Mouse (Mus musculus) adrenal gland, postnatal 14 days (tissue): ENCODE measurements around the gene Smoc1. TPM values are rescaled to one million over a fixed set of nuclear protein-coding genes. Genes with fewer than 3 reads are reported as not detected.

Experiments used
- DNase-seq: peaks from one replicate; pipeline ENCODE4 v3.0.0; 2021; ENCODE audit warnings: mixed read lengths
- microRNA-seq, 2 experiments: library from miRNA; unstranded; fragments of <30 nt; microRNA quantifications; one replicate each; pipeline ENCODE4 v1.2.0; 2021
- total RNA-seq: library from RNA; stranded (reverse); gene quantifications from 2 replicates; pipeline ENCODE4 v1.2.3, GENCODE M21; 2021

Smoc1 gene
- total RNA-seq, 1 experiment from 2014 or later: 54.7 TPM

DNA sequence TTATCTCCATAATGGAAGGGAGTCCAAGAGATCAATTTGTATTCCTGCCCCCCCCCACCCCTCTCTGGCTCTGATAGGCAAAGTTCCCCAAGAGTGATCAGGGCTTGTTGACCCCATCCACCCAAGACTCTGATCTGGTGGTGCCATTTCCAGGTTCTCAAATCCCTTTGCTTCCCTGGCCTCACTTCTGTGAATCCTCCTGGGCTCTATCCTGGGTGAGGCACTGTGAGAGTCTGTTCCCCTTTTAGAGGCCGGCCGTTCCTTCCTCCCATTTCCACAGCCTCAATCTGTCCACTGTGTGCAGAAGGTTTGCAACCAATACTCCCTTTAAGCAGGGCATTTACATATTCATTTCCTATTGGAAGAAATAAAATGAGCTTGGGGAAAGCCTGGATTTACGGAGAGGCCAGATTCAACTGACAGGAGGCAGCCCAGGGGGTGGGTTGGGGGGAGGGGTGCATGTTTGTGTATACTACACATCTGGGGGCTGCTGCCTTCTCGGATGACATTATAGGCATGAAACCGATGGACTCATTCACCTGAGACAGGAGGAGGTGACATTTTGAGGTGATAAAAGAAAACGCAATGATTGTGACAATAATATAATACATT, 199.5 kb downstream of the Smoc1 start:
- DNase-seq: no peak

- no peak for DNase-seq
Observed at GRCm38 (mm10) chr12:81226590-81226989, 200.0 kb downstream of the Smoc1 start.

GRCm38 (mm10) chr12:81227767-81228460, 201.3 kb downstream of the Smoc1 start:
- no peak for DNase-seq

- no peak for DNase-seq
Observed at GRCm38 (mm10) chr12:81233746-81234380, 207.3 kb downstream of the Smoc1 start.

DNA sequence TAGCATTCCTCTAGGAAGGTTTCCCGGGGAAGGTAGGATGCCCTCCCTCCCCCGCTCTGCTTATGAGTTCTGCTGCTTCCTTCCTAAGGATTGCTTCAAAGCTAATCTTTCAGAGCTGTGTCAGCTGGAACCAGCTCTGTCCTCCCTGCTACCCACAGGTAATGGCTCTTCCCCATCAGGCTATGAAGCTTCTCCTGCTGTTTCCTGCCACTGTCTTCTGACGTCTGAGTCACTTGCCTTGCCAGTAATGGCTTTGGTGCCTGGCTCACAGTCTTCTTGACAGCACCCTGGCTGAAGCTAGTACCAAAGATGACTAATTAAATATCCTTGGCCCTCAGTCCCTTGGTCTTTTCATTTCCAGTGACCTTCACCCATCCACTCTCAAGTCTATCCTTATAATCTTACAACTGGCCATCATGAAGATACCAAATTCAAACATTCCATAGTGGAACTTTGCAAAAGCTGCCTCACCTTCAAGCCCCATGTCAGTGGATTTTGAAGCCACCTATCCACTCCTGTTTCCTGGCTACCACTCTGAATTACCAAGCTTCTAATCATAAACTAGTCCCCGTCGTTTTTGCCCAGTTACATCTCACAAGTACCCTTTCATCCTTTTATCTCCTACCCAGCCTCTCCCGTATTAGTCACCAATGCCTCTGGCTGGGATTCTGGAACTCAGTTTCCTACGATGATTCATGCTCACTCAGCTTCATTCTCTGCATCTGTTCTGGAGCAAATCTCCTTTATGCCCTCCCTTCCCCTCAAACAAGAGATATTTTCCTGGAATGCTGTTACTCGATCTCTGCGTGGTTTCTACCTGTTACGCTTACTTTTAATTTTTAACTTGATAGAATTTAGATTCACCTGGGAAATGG, 209.1 kb downstream of the Smoc1 start:
- no peak for DNase-seq

Small RNAs within 50 kb of the gene (microRNA-seq; reads per million reads assigned to microRNA genes)
- 4.2 to 6.4 reads per million in 2 experiments for gene Mir3067

Other genes starting within 250 kb of the Smoc1 start
- 47.4 and 49.9 TPM in 2 replicates for gene Susd6, start 236.3 kb upstream of the Smoc1 start, total RNA-seq
- gene Srsf5, start 81.3 kb upstream of the Smoc1 start, total RNA-seq: 383 and 441 TPM in 2 replicates
- 3.0 and 59.5 TPM in 2 replicates for gene Slc10a1, start 58.1 kb upstream of the Smoc1 start, total RNA-seq